Mouse (Mus musculus) liver, adult 2 months (tissue): ENCODE measurements around the gene Slc35d1. TPM values are rescaled to one million over a fixed set of nuclear protein-coding genes. Genes with fewer than 3 reads are reported as not detected.

Source experiments
- DNase-seq: peaks from one replicate; pipeline ENCODE4 v3.0.0-alpha.2; 2011; ENCODE audit warnings: low read depth, low spot score; ENCODE audit errors: extremely low read depth
- H3K27ac ChIP-seq: fragments of 200-500 bp; replicated peaks from 2 replicates; pipeline ENCODE4 v1.5.1; 2012; ENCODE audit warnings: low read depth, mild to moderate bottlenecking, control low read depth, inconsistent platforms, low read length; ENCODE audit not compliant: insufficient read depth
- H3K27me3 ChIP-seq: fragments of 200-500 bp; 2 replicates; pipeline ENCODE4 v1.6.1; 2012; ENCODE audit warnings: mild to moderate bottlenecking, moderate library complexity, low read length, inconsistent platforms; ENCODE audit not compliant: control insufficient read depth, insufficient read depth
- H3K36me3 ChIP-seq: fragments of 200-500 bp; 2 replicates; pipeline ENCODE4 v1.6.1; 2012; ENCODE audit warnings: low read length, inconsistent platforms; ENCODE audit not compliant: control insufficient read depth, insufficient read depth
- H3K4me1 ChIP-seq: fragments of 200-500 bp; 2 replicates; pipeline ENCODE4 v1.6.1; 2011; ENCODE audit warnings: low read length; ENCODE audit not compliant: control insufficient read depth, insufficient read depth
- H3K4me3 ChIP-seq: fragments of 200-500 bp; 2 replicates; pipeline ENCODE4 v1.5.1; 2011; ENCODE audit warnings: low read depth, mild to moderate bottlenecking, control low read depth, low read length, moderate library complexity; ENCODE audit not compliant: insufficient read depth
- H3K79me2 ChIP-seq: fragments of 200-500 bp; 2 replicates; pipeline ENCODE4 v1.6.1; 2012; ENCODE audit warnings: inconsistent platforms, mild to moderate bottlenecking, low read length, moderate library complexity; ENCODE audit not compliant: control insufficient read depth, insufficient read depth
- H3K9ac ChIP-seq: fragments of 200-500 bp; 2 replicates; pipeline ENCODE4 v1.6.1; 2012; ENCODE audit warnings: low read depth, mild to moderate bottlenecking, control low read depth, inconsistent platforms, low read length
- CTCF ChIP-seq: fragments of 200-500 bp; IDR thresholded peaks from 2 replicates; pipeline ENCODE4 v1.5.1; 2011; ENCODE audit warnings: low read depth, low read length, control low read depth
- POLR2A ChIP-seq: fragments of 200-500 bp; IDR thresholded peaks from 2 replicates; pipeline ENCODE4 v1.6.1; 2011; ENCODE audit warnings: low read length, control low read depth; ENCODE audit not compliant: insufficient read depth; ENCODE audit errors: extremely low read depth
- WGBS: fragments of 180-500 bp; shearing (Covaris S2); methylation state at CpG from one replicate; pipeline ENCODE4 v1.1.7; 2018; 5-methylcytosine and 5-hydroxymethylcytosine counted together
- polyA plus RNA-seq: library from polyadenylated mRNA; depleted of rRNA; stranded (reverse); fragments of >200 nt; gene quantifications from 2 replicates; pipeline ENCODE4 v1.2.3, GENCODE M21; 2012
- total RNA-seq: library from RNA; depleted of rRNA; stranded (reverse); fragments of >200 nt; gene quantifications from 2 replicates; pipeline ENCODE4 v1.2.3, GENCODE M21; 2014

The Slc35d1 gene
- total and polyA plus RNA-seq, 2 experiments: 27.8 to 29.1 TPM

DNA sequence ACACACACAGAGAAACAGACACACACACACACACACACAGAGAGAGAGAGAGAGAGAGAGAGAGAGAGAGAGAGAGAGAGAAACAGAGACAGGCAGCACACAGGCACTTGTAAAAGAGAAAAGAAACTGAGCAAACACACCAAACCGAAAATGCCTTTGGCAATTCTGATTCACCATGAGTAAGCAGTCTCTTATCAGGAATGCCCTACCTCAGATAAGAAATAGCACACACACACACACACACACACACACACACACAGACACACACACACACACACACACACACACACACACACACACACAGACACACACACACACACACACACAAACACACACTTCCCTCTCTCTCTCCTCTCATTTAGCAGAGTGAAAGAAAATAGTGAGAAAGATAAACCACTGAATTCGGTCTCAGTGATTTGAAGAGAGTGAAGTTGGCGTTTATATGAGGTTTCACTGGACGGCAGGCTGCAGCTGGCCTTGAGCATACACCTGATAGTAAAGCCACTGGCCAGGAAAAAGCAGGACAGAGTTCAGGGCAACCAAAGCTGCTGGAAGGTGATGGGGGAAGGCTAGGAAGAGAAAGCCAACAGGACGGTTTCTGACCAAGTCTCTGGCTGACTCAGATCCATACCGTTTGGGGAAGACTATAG is 34.6 kb upstream of the Slc35d1 start:
- Histone ChIP-seq H3K4me1 (no peaks in the 10 kb centered on the region), H3K9ac (no peak overlapping the region), H3K27ac (peak overlapping the region; percentile 73), H3K79me2 (no peaks in the 10 kb centered on the region), H3K4me3 (peak overlapping the region; percentile 25; the same call in 1 of the 2 replicates), H3K27me3 (no peaks in the 10 kb centered on the region), H3K36me3 (no peaks in the 10 kb centered on the region)
- 16% methylated on average over 6 of the region's 6 CpGs for WGBS
- peak; percentile 94 for DNase-seq
- no peak for TF ChIP-seq CTCF
- no peak for TF ChIP-seq POLR2A

DNA sequence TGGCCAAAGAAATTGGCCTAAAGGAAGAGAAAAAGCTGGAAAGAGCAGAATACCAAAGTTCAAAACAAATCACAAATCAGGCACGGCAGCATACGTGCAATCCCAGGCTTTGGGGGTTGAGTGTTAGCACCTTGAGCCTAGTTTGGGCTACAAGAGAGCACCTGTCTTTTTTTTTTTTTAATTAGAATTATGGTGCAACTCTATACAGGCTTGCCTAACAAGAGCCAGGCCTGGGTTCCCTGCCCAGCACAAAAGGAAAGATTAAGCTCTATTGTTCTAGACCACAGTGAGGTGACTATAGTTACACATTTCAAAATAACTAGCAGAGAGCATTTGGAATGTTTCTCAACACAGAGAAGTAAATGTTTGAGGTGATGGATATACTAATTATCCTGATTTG is 32.8 kb upstream of the Slc35d1 start:
- H3K27me3 ChIP-seq: no peaks in the 10 kb centered on the region
- no peak for TF ChIP-seq POLR2A
- TF ChIP-seq CTCF: no peak
- H3K79me2 ChIP-seq: no peaks in the 10 kb centered on the region
- no peak overlapping the region for H3K4me3 ChIP-seq
- H3K9ac ChIP-seq: no peak overlapping the region
- H3K27ac ChIP-seq: no peak overlapping the region
- WGBS: 39% methylated on average over 2 of the region's 2 CpGs
- H3K4me1 ChIP-seq: no peaks in the 10 kb centered on the region
- peak; percentile 50 for DNase-seq
- no peaks in the 10 kb centered on the region for H3K36me3 ChIP-seq

DNA sequence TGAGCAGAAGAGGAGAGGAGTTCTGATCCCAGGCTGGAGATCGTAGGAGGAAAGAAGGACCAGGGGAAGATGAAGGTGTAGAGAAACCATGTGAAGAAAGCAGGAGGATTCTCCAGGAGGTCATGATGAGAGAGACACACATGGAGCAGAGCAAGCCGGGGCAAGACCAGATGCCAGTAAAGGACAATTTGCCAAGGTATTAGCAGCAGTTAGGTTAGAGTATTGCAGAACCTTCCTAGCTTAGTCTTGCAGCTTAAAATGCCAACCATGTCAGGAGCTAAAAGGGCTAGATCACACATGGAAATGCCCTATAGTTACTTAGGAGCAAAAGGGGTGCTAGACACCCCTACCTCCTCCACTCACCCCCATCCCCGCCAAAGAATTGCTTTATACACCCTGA is 32.3 kb upstream of the Slc35d1 start:
- TF ChIP-seq POLR2A (no peak), CTCF (no peak)
- DNase-seq: peak; percentile 22
- no peaks in the 10 kb centered on the region for H3K4me1 ChIP-seq
- no peak overlapping the region for H3K27ac ChIP-seq
- no peak overlapping the region for H3K9ac ChIP-seq
- no peaks in the 10 kb centered on the region for H3K79me2 ChIP-seq
- WGBS: 92% methylated on average over 3 of the region's 3 CpGs
- H3K27me3 ChIP-seq: no peaks in the 10 kb centered on the region
- H3K36me3 ChIP-seq: no peaks in the 10 kb centered on the region
- no peak overlapping the region for H3K4me3 ChIP-seq

- DNase-seq: peak; percentile 79
- H3K4me3 ChIP-seq: no peak overlapping the region
- no peaks in the 10 kb centered on the region for H3K27me3 ChIP-seq
- no peaks in the 10 kb centered on the region for H3K36me3 ChIP-seq
- no peak overlapping the region for H3K9ac ChIP-seq
- H3K79me2 ChIP-seq: no peaks in the 10 kb centered on the region
- no peak for TF ChIP-seq CTCF
- TF ChIP-seq POLR2A: no peak
- no peak overlapping the region for H3K27ac ChIP-seq
- 27% methylated on average over 2 of the region's 2 CpGs for WGBS
- no peaks in the 10 kb centered on the region for H3K4me1 ChIP-seq
Measured at GRCm38 (mm10) chr4:103232156-103232555, 17.2 kb upstream of the Slc35d1 start.

DNA sequence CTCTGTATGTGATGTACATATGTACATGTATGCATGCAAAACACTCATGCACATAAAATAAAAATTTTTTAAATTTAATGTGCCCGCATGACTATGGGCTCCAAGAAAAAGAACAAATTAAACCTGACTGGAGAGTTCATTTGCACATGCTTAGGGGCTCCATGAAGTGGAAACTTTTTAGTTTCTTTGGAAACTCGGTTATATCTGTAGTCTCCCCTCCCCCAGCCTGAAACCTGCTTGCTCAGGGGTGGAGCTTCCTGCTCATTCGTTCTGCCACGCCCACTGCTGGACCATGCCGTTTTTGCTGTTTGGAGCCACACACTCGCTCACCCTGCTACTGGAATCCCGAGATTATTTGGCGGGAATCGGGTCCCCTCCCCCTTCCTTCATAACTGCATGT is 7.9 kb upstream of the Slc35d1 start:
- H3K9ac ChIP-seq: no peak overlapping the region
- no peak overlapping the region for H3K27ac ChIP-seq
- H3K4me3 ChIP-seq: no peak overlapping the region
- no peaks in the 10 kb centered on the region for H3K4me1 ChIP-seq
- H3K27me3 ChIP-seq: no peaks in the 10 kb centered on the region
- no peaks in the 10 kb centered on the region for H3K36me3 ChIP-seq
- DNase-seq: no peak
- 30% methylated on average over 9 of the region's 9 CpGs for WGBS
- H3K79me2 ChIP-seq: no peaks in the 10 kb centered on the region
- TF ChIP-seq CTCF (no peak), POLR2A (no peak)

- H3K36me3 ChIP-seq: no peaks in the 10 kb centered on the region
- no peak overlapping the region for H3K27ac ChIP-seq
- H3K4me3 ChIP-seq: no peak overlapping the region
- DNase-seq: no peak
- peaks cover under 1% of the 10 kb centered on the region; the same call in 1 of the 2 replicates for H3K4me1 ChIP-seq
- 78% methylated on average over 6 of the region's 6 CpGs for WGBS
- no peak overlapping the region for H3K9ac ChIP-seq
- TF ChIP-seq POLR2A (no peak), CTCF (no peak)
- H3K79me2 ChIP-seq: no peaks in the 10 kb centered on the region
- H3K27me3 ChIP-seq: no peaks in the 10 kb centered on the region
Measured at GRCm38 (mm10) chr4:103221789-103222188, 6.8 kb upstream of the Slc35d1 start.
